Mouse (Mus musculus): ENCODE data around the gene Helq. TPM values are rescaled to one million over a fixed set of nuclear protein-coding genes. Genes with fewer than 3 reads are reported as not detected.

Helq gene
- polyA plus RNA-seq, 1 experiment from 2014 or later = 12.9 TPM

DNA sequence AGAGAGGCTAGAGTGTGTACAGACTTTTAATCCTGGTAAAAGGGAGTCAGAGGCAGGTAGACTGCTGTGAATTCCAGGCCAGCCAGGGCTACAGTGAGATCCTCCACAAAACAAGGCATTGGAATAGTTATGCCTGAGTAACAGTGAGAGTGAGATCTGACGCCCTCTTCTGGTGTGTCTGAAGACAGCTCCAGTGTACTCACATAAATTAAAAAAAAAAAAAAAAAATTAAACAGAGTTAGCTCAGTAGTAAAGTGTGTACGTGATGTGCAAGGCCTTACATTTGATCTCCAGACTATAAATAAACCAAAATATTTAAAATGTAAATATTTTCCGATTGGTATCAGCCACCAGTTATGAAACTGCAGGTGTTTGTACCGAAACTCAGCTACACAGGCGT is 4.3 kb downstream of the Helq start:
- H3K9me3 ChIP-seq (ENCODE audit: low read length) = no peaks in the 10 kb centered on the region
- no peak overlapping the region for H3K27ac ChIP-seq (ENCODE audit: low read length)
- WGBS = 86% methylated on average over 5 of the region's 5 CpGs
- ATAC-seq (ENCODE audit: low FRiP score, low TSS enrichment) = no peak
- H3K4me2 ChIP-seq (replicated peaks; ENCODE audit: low read depth, low read length) = no peak overlapping the region
- peaks cover 18% of the 10 kb centered on the region for H3K36me3 ChIP-seq (ENCODE audit: insufficient read depth, low read length)
- no peak overlapping the region for H3K9ac ChIP-seq (replicated peaks; ENCODE audit: low read length)
- peaks cover 9% of the 10 kb centered on the region for H3K4me1 ChIP-seq (ENCODE audit: insufficient read depth, low read length)
- H3K4me3 ChIP-seq (ENCODE audit: low read length) = no peak overlapping the region
- no peaks in the 10 kb centered on the region for H3K27me3 ChIP-seq (ENCODE audit: insufficient read depth, low read length)

DNA sequence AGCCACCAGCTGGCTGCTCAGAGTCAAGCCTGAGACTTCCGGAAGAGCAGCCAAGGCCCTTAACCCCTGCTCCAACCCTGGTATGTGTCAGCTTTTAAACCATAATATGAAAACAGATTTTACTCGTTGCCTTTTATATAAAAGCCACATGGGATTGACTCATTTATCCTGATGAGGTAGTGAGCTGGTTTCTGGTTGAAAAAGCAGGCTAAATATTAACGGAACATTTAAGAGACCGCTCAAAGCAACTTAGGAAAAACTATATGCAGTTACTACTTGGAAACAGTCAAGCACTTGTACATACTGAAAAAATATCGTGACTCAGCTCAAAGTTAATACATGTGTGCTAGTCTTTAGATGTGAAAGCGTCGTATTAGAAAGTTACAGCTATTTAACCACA is 6.1 kb downstream of the Helq start:
- H3K4me2 ChIP-seq (replicated peaks; ENCODE audit: low read depth, low read length) = no peak overlapping the region
- H3K4me1 ChIP-seq (ENCODE audit: insufficient read depth, low read length) = peaks cover 2% of the 10 kb centered on the region; the same call in 1 of the 2 replicates
- no peak for ATAC-seq (ENCODE audit: low FRiP score, low TSS enrichment)
- H3K27me3 ChIP-seq (ENCODE audit: insufficient read depth, low read length) = no peaks in the 10 kb centered on the region
- WGBS = 77% methylated on average over 7 of the region's 7 CpGs
- peaks cover 33% of the 10 kb centered on the region for H3K36me3 ChIP-seq (ENCODE audit: insufficient read depth, low read length)
- H3K9me3 ChIP-seq (ENCODE audit: low read length) = no peaks in the 10 kb centered on the region
- H3K27ac ChIP-seq (ENCODE audit: low read length) = no peak overlapping the region
- no peak overlapping the region for H3K9ac ChIP-seq (replicated peaks; ENCODE audit: low read length)
- no peak overlapping the region for H3K4me3 ChIP-seq (ENCODE audit: low read length)

DNA sequence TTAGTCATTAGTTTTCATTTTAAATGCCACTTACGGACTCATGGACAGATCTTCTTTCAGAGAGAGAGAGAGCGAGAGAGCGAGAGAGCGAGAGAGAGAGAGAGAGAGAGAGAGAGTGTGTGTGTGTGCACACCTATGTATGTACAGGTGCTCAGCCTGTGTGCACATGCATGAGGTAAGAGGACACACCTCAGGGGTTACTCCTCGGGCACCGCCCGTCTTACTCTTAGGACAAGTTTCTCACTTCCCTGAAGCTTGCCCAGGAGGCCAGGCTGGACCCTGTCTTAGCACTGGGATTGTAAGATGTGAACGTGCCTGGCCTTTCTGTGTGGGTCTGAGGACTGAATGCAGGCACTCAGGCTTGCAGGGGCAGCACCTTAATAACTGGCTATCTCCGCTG is 10.9 kb downstream of the Helq start:
- 94% methylated on average over 9 of the region's 9 CpGs for WGBS
- no peak overlapping the region for H3K9ac ChIP-seq (replicated peaks; ENCODE audit: low read length)
- no peak overlapping the region for H3K4me3 ChIP-seq (ENCODE audit: low read length)
- H3K36me3 ChIP-seq (ENCODE audit: insufficient read depth, low read length) = peaks cover 53% of the 10 kb centered on the region
- H3K27me3 ChIP-seq (ENCODE audit: insufficient read depth, low read length) = no peaks in the 10 kb centered on the region
- ATAC-seq (ENCODE audit: low FRiP score, low TSS enrichment) = no peak
- no peaks in the 10 kb centered on the region for H3K9me3 ChIP-seq (ENCODE audit: low read length)
- H3K4me2 ChIP-seq (replicated peaks; ENCODE audit: low read depth, low read length) = no peak overlapping the region
- no peaks in the 10 kb centered on the region for H3K4me1 ChIP-seq (ENCODE audit: insufficient read depth, low read length)
- H3K27ac ChIP-seq (ENCODE audit: low read length) = no peak overlapping the region

DNA sequence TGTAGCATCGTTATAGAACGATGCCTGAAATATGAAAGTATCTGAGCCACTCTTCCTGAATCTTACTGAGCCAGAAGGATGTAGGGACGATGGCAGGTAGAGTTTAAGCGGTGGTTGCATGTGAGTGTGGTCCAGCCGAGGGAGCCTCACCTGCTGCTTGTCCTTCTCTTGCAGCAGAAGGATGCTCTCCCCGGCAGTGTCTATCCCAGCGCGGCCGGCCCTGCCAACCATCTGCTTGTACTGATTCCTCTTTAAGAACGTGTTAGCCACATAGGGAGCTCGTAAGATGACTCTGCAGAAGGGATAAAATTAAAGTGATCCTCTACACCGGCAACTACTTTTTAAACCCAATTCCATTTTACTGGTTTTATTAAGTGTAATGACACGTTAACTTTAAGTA is 19.4 kb downstream of the Helq start:
- no peaks in the 10 kb centered on the region for H3K4me1 ChIP-seq (ENCODE audit: insufficient read depth, low read length)
- no peak for ATAC-seq (ENCODE audit: low FRiP score, low TSS enrichment)
- WGBS = 95% methylated on average over 13 of the region's 13 CpGs
- H3K27me3 ChIP-seq (ENCODE audit: insufficient read depth, low read length) = no peaks in the 10 kb centered on the region
- H3K9me3 ChIP-seq (ENCODE audit: low read length) = no peaks in the 10 kb centered on the region
- H3K9ac ChIP-seq (replicated peaks; ENCODE audit: low read length) = no peak overlapping the region
- no peak overlapping the region for H3K27ac ChIP-seq (ENCODE audit: low read length)
- H3K4me2 ChIP-seq (replicated peaks; ENCODE audit: low read depth, low read length) = no peak overlapping the region
- peaks cover 38% of the 10 kb centered on the region for H3K36me3 ChIP-seq (ENCODE audit: insufficient read depth, low read length)
- no peak overlapping the region for H3K4me3 ChIP-seq (ENCODE audit: low read length)

DNA sequence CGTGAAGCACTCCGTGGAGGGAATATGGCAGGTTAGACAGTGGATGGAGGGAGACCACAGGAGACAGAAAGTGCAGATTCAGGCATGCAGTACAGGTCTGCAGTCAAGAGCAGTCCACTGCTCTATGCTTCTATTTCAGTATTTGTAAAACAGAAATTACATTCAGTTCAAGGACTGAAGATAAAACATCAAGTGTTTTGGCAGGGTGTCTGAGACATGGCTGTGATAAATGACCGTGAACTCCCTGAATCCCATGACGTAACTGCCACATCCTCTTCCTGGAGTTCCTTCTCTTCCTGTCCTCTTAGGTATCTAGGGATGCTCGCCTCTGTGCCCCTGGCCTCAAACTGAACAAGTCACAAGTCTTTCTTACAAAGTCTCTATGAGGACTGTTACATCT is 21.5 kb downstream of the Helq start:
- no peak overlapping the region for H3K4me2 ChIP-seq (replicated peaks; ENCODE audit: low read depth, low read length)
- H3K9ac ChIP-seq (replicated peaks; ENCODE audit: low read length) = no peak overlapping the region
- no peak overlapping the region for H3K27ac ChIP-seq (ENCODE audit: low read length)
- H3K4me1 ChIP-seq (ENCODE audit: insufficient read depth, low read length) = no peaks in the 10 kb centered on the region
- H3K27me3 ChIP-seq (ENCODE audit: insufficient read depth, low read length) = no peaks in the 10 kb centered on the region
- no peaks in the 10 kb centered on the region for H3K9me3 ChIP-seq (ENCODE audit: low read length)
- no peak for ATAC-seq (ENCODE audit: low FRiP score, low TSS enrichment)
- H3K4me3 ChIP-seq (ENCODE audit: low read length) = no peak overlapping the region
- WGBS = 91% methylated on average over 5 of the region's 5 CpGs
- H3K36me3 ChIP-seq (ENCODE audit: insufficient read depth, low read length) = peaks cover 33% of the 10 kb centered on the region

DNA sequence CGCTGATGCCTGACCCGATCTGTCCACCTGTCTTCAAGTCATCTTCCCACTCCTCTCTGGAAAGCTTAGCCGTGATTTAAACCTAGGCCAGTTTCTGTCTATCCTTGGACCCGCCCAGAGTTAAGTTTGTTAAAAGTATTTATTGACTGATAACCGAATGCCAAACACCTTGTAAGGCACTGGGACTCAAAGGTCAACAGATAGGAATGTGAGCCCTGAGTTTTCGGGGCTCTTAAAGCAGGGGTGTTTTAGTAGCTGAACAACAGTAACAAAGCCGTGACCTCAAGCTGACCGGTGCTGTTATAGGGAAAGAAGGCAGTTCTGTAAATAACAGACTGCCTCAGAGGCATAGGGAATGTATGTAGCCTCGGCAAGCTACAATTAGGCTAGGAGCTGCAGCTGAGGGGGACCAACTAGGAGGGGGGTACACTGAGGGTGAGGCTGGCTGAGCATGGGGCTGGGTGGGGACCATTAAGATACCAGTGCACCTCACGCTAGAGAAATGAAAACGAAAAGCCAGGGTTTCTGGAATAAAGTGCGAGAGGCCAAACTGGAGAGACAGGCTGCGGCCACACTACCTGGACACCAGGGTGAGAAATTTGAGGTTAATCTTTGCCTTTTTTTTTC is 22.5 kb downstream of the Helq start:
- H3K4me3 ChIP-seq (ENCODE audit: low read length) = no peak overlapping the region
- H3K4me1 ChIP-seq (ENCODE audit: insufficient read depth, low read length) = no peaks in the 10 kb centered on the region
- no peak for ATAC-seq (ENCODE audit: low FRiP score, low TSS enrichment)
- H3K4me2 ChIP-seq (replicated peaks; ENCODE audit: low read depth, low read length) = no peak overlapping the region
- H3K9me3 ChIP-seq (ENCODE audit: low read length) = no peaks in the 10 kb centered on the region
- H3K9ac ChIP-seq (replicated peaks; ENCODE audit: low read length) = no peak overlapping the region
- peaks cover 26% of the 10 kb centered on the region for H3K36me3 ChIP-seq (ENCODE audit: insufficient read depth, low read length)
- WGBS = 86% methylated on average over 13 of the region's 13 CpGs
- H3K27ac ChIP-seq (ENCODE audit: low read length) = no peak overlapping the region
- H3K27me3 ChIP-seq (ENCODE audit: insufficient read depth, low read length) = no peaks in the 10 kb centered on the region

DNA sequence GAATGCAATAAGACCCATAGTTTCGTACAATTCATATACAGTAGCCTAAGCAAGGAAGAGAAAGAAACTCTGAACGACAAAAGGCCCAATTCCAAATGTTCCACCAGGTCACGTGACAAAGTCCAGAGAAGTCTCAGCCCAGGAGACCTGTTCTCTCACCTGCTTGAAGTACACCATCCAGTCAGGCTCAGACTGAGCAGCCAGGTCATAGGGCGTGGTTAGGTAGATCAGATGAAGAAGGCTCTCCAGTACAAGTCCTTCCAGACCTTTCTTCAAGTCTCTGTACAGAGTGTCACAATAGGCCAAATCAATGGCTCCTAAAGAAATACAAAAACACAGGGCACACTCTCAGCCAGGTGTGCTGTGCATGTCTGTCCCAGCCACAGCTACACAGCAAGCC is 26.8 kb downstream of the Helq start:
- ATAC-seq (ENCODE audit: low FRiP score, low TSS enrichment) = no peak
- H3K36me3 ChIP-seq (ENCODE audit: insufficient read depth, low read length) = peaks cover 35% of the 10 kb centered on the region
- no peak overlapping the region for H3K27ac ChIP-seq (ENCODE audit: low read length)
- no peaks in the 10 kb centered on the region for H3K4me1 ChIP-seq (ENCODE audit: insufficient read depth, low read length)
- WGBS = 93% methylated on average over 4 of the region's 4 CpGs
- no peaks in the 10 kb centered on the region for H3K27me3 ChIP-seq (ENCODE audit: insufficient read depth, low read length)
- no peak overlapping the region for H3K9ac ChIP-seq (replicated peaks; ENCODE audit: low read length)
- no peaks in the 10 kb centered on the region for H3K9me3 ChIP-seq (ENCODE audit: low read length)
- H3K4me2 ChIP-seq (replicated peaks; ENCODE audit: low read depth, low read length) = no peak overlapping the region
- no peak overlapping the region for H3K4me3 ChIP-seq (ENCODE audit: low read length)

DNA sequence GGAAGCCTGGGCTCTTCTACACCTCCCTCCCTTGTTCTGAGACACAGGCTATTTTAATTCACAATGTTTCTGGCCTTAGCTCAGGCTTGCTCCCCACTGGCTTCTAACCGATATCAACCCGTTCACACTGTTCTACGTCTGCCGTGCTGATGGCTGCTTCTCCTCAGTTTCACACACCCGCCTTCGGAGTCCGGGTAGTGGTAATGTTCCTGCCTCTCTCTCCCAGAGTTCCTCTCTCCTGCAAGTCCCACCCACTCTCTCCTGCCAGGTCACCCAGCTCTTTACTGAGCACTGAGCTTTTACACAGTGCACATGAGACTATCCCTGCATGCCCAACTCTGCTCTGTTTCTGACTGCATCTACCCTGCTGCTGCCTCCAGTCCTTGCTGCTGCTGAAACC is 32.4 kb downstream of the Helq start:
- Histone ChIP-seq H3K9ac (replicated peaks; ENCODE audit: low read length) (no peak overlapping the region), H3K9me3 (ENCODE audit: low read length) (no peaks in the 10 kb centered on the region), H3K4me1 (ENCODE audit: insufficient read depth, low read length) (no peaks in the 10 kb centered on the region), H3K27me3 (ENCODE audit: insufficient read depth, low read length) (no peaks in the 10 kb centered on the region), H3K4me3 (ENCODE audit: low read length) (no peak overlapping the region), H3K4me2 (replicated peaks; ENCODE audit: low read depth, low read length) (no peak overlapping the region), H3K36me3 (ENCODE audit: insufficient read depth, low read length) (peaks cover 55% of the 10 kb centered on the region), H3K27ac (ENCODE audit: low read length) (no peak overlapping the region)
- 87% methylated on average over 7 of the region's 7 CpGs for WGBS
- ATAC-seq (ENCODE audit: low FRiP score, low TSS enrichment) = no peak

DNA sequence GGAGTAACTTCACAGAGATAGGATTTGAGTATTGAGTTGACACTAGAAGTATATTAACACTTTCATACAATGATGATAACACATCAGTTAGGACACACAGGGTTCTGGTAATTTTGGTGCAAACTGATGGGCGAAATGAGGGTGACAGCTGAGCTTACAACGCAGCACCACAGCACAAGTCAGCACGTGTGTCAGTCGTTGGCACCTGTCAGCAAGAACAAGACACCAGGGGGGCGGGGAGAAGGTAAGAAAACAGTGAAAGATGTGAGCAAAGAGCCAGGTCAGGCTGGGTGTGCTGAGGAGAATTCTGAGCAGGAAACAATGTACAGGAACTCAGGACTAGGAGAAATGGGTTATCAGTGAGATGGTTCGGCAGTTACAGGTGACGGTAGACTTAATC is 36.7 kb downstream of the Helq start:
- peaks cover 29% of the 10 kb centered on the region for H3K36me3 ChIP-seq (ENCODE audit: insufficient read depth, low read length)
- 90% methylated on average over 7 of the region's 7 CpGs for WGBS

DNA sequence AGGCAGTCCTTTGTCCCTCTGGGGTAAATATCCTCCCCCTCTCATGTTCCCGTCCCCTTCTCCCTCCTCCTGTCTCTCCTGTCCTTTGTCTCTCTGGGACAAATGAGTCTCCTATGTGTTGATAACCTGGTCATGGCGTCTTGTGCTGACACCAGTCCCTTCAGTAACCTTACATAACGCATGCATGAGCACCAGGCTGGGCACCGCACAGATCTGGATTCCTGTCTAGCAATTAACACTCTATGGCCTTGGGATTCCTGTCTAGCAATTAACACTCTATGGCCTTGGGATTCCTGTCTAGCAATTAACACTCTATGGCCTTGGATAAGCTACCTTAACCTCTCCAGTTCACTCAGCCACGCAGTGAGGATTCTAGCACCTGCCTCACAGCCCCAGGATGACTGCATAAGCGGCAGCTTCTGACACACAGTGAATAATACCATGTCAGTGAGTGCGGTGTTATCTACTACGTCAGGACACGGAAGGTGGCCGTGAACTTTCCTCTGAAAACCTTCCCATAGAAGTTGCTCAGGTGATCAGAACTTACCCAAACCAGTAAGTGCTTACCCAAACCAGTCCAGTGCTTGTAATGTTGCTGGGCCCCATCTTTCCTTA is 38.2 kb downstream of the Helq start:
- H3K4me1 ChIP-seq (ENCODE audit: insufficient read depth, low read length) = no peaks in the 10 kb centered on the region
- no peaks in the 10 kb centered on the region for H3K27me3 ChIP-seq (ENCODE audit: insufficient read depth, low read length)
- no peak overlapping the region for H3K4me3 ChIP-seq (ENCODE audit: low read length)
- no peak overlapping the region for H3K27ac ChIP-seq (ENCODE audit: low read length)
- no peak overlapping the region for H3K4me2 ChIP-seq (replicated peaks; ENCODE audit: low read depth, low read length)
- WGBS = 78% methylated on average over 10 of the region's 10 CpGs
- peaks cover 24% of the 10 kb centered on the region for H3K36me3 ChIP-seq (ENCODE audit: insufficient read depth, low read length)
- H3K9ac ChIP-seq (replicated peaks; ENCODE audit: low read length) = no peak overlapping the region
- no peak for ATAC-seq (ENCODE audit: low FRiP score, low TSS enrichment)
- H3K9me3 ChIP-seq (ENCODE audit: low read length) = no peaks in the 10 kb centered on the region

More for the DNA sequence above, 36.7 kb downstream of the Helq start:
- Histone ChIP-seq H3K4me3 (ENCODE audit: low read length) (no peak overlapping the region), H3K27me3 (ENCODE audit: insufficient read depth, low read length) (no peaks in the 10 kb centered on the region), H3K4me2 (replicated peaks; ENCODE audit: low read depth, low read length) (no peak overlapping the region), H3K9ac (replicated peaks; ENCODE audit: low read length) (no peak overlapping the region), H3K4me1 (ENCODE audit: insufficient read depth, low read length) (no peaks in the 10 kb centered on the region), H3K9me3 (ENCODE audit: low read length) (no peaks in the 10 kb centered on the region), H3K27ac (ENCODE audit: low read length) (no peak overlapping the region)
- no peak for ATAC-seq (ENCODE audit: low FRiP score, low TSS enrichment)

Measured in kidney, embryonic 16.5 days (tissue).